Mouse (Mus musculus): ENCODE results near the gene Nudt3. TPM values are rescaled to one million over a fixed set of nuclear protein-coding genes. Genes with fewer than 3 reads are reported as not detected.
"Not testable (repeated sequence)": the region's sequence is repeated elsewhere in the genome, so short reads cannot be mapped to it uniquely, and the experiment has no call there.

The Nudt3 gene
- total RNA-seq (2022) = 100 to 1,000 TPM; 349 to 367 (median 360) TPM

GRCm38 (mm10) chr17:27623360-27624326, at the start of gene Nudt3:
Gene Nudt3 (minus strand): TSS chr17:27623495.
- DNase-seq (ENCODE audit: low spot score) = peak; percentile 85

DNA sequence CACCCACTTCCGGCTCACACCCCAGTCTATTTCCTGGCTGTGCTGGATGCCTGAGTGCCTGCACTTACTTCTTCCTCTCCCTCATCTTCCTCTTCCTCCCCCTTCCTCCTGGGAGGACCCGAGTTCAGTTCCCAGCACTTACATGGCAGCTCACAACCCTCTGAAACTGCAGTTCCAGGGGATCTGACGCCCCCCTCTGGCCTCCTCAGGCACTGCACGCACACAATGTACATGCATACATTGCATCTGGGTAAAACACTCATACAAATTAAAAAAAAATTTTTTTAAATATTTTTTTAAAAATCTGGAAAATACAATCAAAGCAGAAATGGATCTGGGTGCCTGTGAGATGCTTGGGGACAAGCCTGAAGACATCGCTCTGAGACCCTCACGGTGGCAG, 48.4 kb upstream of the Nudt3 start:
- DNase-seq (ENCODE audit: low spot score) = no peak

DNA sequence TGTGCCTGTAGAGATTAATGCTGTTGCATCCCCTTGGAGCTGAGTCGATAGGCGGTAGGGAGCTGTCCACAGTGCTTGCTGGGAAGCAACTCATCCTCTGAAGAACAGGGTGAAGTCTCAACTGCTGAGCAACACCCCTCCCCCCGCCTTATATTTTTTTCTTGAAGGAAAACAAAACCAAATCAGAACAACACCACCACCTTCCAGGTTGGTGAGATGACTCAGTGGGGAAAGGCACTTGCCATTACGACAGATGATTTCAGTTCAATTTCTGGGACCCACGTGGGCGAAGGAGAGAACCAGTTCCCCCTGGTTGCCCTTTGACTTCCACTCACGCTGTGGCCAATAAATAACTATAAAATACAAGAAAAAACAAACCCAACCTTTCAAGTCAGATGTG, 35.5 kb upstream of the Nudt3 start:
- no peak for DNase-seq (ENCODE audit: low spot score)

DNA sequence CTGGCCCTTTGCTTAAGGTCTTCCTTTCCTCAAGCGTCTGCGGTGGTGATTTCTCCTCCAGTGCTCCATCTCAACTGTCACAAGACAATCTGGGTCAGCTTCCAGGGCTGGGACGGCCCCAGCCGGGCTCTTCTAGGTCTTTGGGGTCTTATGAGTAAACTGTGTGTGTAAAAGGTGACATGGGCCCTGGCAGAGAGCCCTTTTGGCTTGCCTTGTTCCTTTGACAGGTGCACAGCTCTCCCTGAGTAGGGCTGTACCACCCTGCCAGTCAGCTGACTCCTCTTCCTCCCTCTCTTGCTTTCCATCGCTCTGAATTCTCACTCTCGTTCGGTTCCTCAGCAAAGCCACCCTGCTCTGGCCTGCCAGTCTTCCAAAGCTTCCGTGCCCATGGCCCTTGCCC, 33.8 kb upstream of the Nudt3 start:
- no peak for DNase-seq (ENCODE audit: low spot score)

GRCm38 (mm10) chr17:27656414-27656813, 33.1 kb upstream of the Nudt3 start:
- no peak for DNase-seq (ENCODE audit: low spot score)

DNA sequence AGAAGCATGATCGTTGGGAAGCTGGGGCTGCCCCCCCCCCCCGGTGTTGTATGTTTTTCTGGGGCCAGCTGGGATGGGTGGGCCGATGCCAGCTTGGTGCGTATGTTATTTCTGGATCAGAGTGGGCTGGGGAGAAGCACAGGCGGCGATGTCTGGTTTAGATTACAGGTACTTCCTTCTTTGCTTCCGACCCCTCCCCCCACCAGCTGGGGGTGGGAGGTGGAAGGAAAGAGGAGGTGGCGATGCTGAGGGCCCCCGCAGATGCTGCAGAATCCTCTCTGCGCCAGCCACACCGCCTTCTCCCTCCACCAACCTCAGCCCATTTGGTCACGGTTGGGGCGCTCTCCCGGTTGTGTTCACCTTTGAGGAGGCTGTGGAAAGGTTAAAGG, 32.7 kb upstream of the Nudt3 start:
- no peak for DNase-seq (ENCODE audit: low spot score)

- no peak for DNase-seq (ENCODE audit: low spot score)
Observed at GRCm38 (mm10) chr17:27655089-27656010, 32.1 kb upstream of the Nudt3 start, which contains the start of gene Pacsin1. Gene Pacsin1 (plus strand): TSS chr17:27655509.

- DNase-seq (ENCODE audit: low spot score) = no peak
Observed at GRCm38 (mm10) chr17:27653253-27653959, 30.1 kb upstream of the Nudt3 start.

DNA sequence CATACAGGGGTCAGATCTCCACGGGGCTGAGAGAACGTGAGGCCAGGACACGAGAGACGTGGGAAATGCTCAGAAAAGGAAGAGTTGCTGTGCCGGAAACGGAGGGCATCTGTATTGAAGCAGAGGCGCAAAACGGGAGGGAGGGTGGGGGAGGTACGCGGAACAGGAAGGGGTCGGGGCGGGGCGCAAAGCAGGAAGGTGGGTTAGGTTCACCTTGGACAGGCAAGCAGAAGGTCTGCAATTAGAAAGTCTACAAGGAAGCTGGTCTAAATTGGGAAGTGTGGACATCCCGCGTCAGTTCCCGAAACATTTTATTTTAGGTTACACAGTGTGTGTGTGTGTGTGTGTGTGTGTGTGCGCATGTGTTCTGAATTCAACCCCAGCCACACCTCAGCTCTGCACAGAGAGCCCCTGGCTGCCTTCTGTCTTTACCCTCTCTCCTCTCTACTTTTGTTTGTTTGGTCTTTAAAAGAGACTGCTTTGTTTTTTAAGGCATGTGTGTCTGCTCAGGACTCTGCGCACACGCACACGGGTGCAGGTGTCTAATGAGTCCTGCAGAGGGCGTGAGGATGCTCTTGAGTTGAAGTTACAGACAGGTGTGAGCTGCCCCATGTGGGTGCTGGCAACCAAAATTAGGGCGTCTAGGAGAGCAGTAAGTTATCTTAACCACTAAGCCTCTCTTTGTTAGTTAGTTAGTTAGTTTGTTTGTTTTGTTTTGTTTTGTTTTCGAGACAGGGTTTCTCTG, 28.9 kb upstream of the Nudt3 start:
- DNase-seq (ENCODE audit: low spot score) = no peak

GRCm38 (mm10) chr17:27650586-27650985, 27.3 kb upstream of the Nudt3 start:
- DNase-seq (ENCODE audit: low spot score) = no peak

GRCm38 (mm10) chr17:27650160-27650559, 26.9 kb upstream of the Nudt3 start:
- DNase-seq (ENCODE audit: low spot score) = peak; percentile 38

GRCm38 (mm10) chr17:27645807-27646206, 22.5 kb upstream of the Nudt3 start:
- no peak for DNase-seq (ENCODE audit: low spot score)

GRCm38 (mm10) chr17:27644572-27644971, 21.3 kb upstream of the Nudt3 start:
- no peak for DNase-seq (ENCODE audit: low spot score)

GRCm38 (mm10) chr17:27643756-27644155, 20.5 kb upstream of the Nudt3 start:
- DNase-seq (ENCODE audit: low spot score) = no peak

- DNase-seq (ENCODE audit: low spot score) = no peak
Observed at GRCm38 (mm10) chr17:27643101-27643500, 19.8 kb upstream of the Nudt3 start.

DNA sequence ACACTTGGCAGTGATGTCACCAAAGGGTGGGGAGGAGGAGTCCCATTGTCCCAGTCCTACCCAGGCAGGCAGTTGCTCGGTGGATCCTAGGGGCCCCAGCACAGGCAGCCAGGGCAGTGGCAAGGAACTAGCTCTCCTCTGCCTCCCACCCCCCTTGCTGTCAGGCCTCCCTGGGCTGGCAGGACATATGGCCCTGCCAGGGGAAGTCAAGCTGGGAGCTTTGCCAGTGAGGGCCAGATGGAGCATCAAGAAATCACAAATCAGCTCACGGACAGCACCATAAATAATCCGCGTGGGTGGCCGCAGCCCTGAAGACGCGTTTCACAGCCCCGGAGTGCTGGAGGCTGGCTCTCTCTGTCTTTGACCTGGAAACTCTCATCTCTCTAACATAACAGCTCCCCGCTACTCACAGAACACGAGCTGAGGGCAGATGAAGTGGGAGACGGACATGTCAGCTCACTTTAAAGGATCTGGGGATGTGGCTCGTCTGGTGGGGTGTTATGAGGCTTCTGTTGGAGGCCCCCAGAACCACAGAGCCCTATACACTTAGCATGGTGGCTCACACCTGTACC, 19.3 kb upstream of the Nudt3 start:
- DNase-seq (ENCODE audit: low spot score) = no peak

GRCm38 (mm10) chr17:27639851-27640250, 16.6 kb upstream of the Nudt3 start:
- not testable (repeated sequence) for DNase-seq (ENCODE audit: low spot score)

DNA sequence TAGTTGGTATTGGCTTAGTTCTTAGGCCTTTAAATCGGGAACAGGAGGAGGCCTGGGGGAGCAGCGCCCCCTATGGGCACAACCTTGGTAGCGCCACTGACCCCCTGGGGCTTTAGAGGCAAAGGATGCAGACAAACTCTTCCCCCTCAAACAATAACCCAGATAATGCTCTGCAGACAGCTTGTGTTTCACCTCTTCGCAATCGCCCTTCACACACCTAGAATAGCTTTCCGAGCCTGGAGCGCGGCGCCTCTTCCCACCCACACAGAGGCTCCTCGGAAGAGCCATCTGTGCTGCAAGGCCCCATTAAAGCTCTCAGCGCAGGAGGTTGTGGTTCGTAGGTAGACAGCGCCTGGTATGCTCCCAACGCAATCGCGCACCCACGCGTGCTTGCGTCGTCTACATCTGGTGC, 15.6 kb upstream of the Nudt3 start:
- no peak for DNase-seq (ENCODE audit: low spot score)

GRCm38 (mm10) chr17:27637333-27637732, 14.0 kb upstream of the Nudt3 start:
- DNase-seq (ENCODE audit: low spot score) = no peak
